Mouse (Mus musculus): Measurements from ENCODE around the gene Ypel4.

GRCm38 (mm10) chr2:84762295-84762694 lies 28.4 kb downstream of the Ypel4 start:
- no peak for TF ChIP-seq CTCF (IDR thresholded peaks at IDR 0.05; ENCODE audit: insufficient read depth, low read length)
- no peak for TF ChIP-seq POLR2A (IDR thresholded peaks at IDR 0.05; ENCODE audit: borderline replicate concordance, extremely low read depth, low read depth, low read length)
